Mouse (Mus musculus): ENCODE results near the gene Mkrn2os.

Gene Mkrn2os

DNA sequence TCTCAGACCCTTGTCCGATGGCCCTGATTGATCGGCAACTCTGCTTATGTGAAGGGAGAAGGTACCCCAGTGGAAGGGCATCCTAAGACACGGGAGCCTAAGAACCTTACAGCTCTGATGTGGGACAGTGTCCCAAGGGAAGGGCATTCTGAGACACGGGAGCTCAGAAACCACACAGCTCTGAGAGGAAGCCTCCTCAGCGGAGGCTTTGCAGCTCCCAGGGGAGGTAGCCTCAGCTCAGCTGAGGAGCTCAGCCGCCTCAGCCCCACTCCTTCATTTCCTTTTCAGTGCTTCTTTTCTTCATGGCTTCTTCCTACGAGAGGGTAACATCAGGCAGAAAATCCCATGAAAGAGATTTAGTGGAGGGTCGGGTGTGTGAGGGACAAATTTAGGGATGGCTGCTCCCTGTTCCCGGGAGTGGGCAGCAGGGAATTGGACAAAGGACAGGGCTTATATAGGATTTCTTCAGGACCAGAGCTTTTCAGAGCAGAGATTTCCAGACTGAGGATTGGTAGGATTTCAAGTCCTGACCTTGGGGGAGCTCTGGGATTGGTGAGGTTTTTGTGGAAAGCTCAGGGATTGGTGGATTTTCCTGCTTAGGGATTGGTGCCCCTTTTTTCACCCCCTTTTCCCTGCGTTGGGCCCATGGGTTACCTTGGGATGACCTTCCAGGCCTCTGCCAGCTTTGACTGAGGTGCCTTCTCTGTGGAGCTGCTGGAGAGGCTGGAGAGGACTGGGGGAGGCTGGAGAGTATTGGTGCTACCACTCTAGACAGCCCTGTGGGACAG lies 9.9 kb downstream of the Mkrn2os start:
- DNase-seq (ENCODE audit: low spot score in 2 of 2) = no peak

GRCm38 (mm10) chr6:115580810-115581209 lies 11.6 kb downstream of the Mkrn2os start:
- DNase-seq (ENCODE audit: low spot score in 2 of 2) = no peak

GRCm38 (mm10) chr6:115577941-115578340 lies 14.4 kb downstream of the Mkrn2os start:
- DNase-seq (ENCODE audit: low spot score in 2 of 2) = no peak

DNA sequence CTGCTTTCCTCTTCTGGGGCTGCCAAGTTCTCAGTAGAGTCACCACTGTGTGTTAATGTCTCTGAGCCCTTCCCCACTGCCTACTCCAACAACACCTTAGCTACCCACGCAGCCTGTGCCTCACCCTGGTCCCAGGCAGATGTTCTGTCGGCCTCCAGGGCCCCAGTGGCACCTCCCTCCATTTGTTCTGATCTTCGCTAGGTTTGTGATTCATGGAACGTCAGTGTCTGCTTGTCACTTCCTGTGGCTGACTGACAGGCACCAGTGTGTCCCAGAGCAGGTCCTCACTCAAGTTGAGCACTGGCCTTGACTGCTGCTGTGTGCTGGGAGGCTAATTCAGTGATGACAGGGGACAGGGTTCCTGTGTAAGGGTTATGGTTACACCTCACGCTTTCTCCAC lies 15.0 kb downstream of the Mkrn2os start:
- no peak for DNase-seq (ENCODE audit: low spot score in 2 of 2)

- DNase-seq (ENCODE audit: low spot score in 2 of 2) = no peak
Observed at GRCm38 (mm10) chr6:115574171-115574570, 18.2 kb downstream of the Mkrn2os start.

GRCm38 (mm10) chr6:115565479-115566045 lies 26.8 kb downstream of the Mkrn2os start:
- DNase-seq (ENCODE audit: low spot score in 2 of 2) = no peak

GRCm38 (mm10) chr6:115559651-115560632 lies 32.4 kb downstream of the Mkrn2os start:
- no peak for DNase-seq (ENCODE audit: low spot score in 2 of 2)

DNA sequence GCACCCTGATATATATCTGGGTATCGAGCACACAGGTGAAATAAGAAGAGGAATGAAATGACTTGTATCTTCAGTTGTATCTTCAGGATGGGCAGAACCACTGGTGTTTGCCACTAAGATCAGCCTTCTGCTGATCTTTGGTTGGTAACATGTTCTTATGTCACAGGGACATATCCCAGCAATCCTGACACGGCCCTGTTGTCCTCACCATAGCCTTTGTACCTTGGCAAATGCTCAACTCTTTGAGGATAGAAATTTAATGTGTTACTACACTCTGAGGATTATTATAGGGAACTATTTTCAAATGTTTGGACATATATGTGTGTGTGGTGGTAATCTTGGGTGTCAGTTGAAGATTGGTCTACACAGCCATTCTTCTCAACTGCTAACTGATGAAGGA lies 34.2 kb downstream of the Mkrn2os start:
- DNase-seq (ENCODE audit: low spot score in 2 of 2) = no peak

GRCm38 (mm10) chr6:115555485-115555884 lies 36.9 kb downstream of the Mkrn2os start:
- DNase-seq (ENCODE audit: low spot score in 2 of 2) = no peak

DNA sequence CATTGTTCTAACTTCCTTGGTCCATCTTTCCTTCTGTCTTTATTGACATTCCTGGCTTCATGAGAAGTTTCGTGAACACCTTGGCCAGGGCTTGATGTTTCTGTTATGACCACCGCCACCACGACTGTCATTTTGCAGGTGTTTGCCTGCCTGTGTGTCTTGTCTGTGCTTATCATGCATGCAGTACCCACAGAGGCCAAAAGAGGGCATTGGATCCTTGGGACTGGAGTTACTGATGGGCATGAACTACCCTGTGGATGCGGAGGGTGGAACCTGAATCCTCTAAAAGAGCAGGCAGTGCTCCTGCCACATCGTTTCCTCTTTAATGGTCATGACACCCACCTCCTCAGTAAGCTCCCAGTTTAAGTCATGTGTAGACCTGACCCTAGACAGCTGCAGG lies 46.1 kb downstream of the Mkrn2os start:
- peak in 1 of 2 experiments; percentile 41 for DNase-seq (ENCODE audit: low spot score in 2 of 2)

- DNase-seq (ENCODE audit: low spot score in 2 of 2) = peak; percentile 96 to 97
Observed at GRCm38 (mm10) chr6:115544442-115544970, 47.9 kb downstream of the Mkrn2os start, which contains the start of gene Tsen2. Gene Tsen2 (plus strand): TSS chr6:115544664.

DNA sequence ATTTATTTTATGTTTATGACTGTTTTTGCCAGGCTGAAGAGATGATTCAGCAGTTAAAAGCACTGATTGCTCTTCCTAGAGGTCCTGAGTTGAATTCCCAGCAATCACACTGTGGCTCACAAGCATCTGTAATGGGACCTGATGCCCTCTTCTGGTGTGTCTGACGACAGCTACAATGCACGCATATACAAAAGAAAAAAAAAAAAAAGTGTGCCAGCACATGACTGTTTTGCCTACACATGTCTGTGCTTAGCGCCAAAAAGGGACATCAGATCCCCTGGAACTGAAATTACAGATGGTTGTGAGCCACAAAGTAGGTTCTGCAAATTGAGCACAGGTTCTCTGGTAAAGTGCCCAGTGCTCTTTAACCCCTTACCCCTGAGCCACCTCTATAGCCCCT lies 50.0 kb downstream of the Mkrn2os start:
- no peak for DNase-seq (ENCODE audit: low spot score in 2 of 2)

DNA sequence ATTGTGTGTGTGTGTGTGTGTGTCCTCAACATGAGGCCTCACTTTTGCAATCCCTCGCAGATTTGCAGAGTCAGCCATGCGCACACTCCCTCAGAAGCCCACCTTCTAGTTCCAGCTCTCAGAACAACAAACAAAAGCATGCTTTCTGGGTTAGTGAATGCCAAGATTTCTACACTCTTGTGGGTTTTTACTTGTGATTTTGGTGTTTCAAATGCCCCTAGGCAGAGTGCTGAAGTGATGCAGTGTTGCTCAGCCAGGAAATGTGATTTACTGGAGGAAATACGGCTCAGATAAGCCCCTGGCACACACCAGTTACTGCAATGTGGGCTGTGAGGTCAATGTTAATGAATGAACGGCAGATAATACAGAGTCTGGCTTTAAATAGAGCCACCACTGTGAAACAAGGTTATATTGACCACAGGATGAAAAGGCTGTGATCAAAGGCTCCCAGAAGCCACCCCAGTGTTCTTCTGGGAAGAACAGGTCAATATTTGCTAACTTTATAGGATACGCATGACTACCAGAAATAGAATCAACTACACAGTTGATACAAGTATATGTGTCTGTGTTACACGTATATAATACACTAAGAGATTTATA lies 50.6 kb downstream of the Mkrn2os start:
- no peak for DNase-seq (ENCODE audit: low spot score in 2 of 2)

- DNase-seq (ENCODE audit: low spot score in 2 of 2) = peak; percentile 74 to 83
Observed at GRCm38 (mm10) chr6:115538645-115539429, 53.5 kb downstream of the Mkrn2os start.

DNA sequence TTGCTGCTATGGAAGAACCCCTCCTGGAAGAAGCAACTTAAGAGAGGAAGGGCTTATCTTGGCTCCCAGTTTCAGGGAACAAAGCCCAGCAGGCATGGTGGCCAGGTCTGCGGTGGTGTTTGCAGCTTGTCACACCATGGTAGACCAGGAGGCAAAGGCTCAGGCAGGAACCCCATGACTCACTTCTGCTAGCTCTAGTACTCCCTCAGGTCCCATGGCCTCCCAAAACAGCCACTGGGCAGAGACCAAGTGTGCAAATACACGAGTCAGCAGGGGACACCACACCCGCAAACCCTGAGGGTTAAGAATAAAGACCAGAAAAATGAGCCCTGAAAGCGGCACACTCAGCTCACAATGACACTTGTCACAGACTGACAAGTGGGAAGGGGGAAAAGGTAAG lies 56.2 kb downstream of the Mkrn2os start:
- no peak for DNase-seq (ENCODE audit: low spot score in 2 of 2)

DNA sequence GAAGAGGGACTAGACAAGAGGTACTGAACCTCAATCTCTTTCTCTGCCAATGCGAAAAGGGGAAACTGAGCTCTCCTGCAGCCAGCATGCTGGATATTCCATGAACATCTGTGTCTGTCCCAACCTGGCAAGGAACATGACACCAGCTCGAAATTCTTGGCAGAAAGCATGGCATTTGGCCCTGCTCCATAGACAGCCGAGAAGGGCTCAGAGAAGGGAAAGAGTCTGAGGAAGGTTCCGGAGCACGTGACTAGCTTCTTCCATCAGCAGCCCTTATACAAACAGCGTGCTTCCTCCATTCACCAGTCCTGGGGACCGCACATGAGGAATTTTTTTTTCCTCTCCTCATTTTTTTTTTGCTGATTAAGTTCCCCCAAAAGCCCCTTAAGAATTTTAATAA lies 57.8 kb downstream of the Mkrn2os start:
- DNase-seq (ENCODE audit: low spot score in 2 of 2) = peak; percentile 23 to 37
